Mouse (Mus musculus) heart, embryonic 16.5 days (tissue): Measurements from ENCODE around the gene Kctd20. TPM values are rescaled to one million over a fixed set of nuclear protein-coding genes. Genes with fewer than 3 reads are reported as not detected.

Source experiments
- ATAC-seq: fragments of 200-750 bp; cut with Nextera tagmentation; replicated peaks from 2 replicates; pipeline ENCODE4 v1.8.0; 2017; ENCODE audit warnings: moderate number of reproducible peaks; ENCODE audit not compliant: insufficient read depth, low FRiP score; ENCODE audit errors: extremely low read depth
- H3K27ac ChIP-seq: fragments of 300-500 bp; sonication (generic); 2 replicates; pipeline ENCODE4 v1.5.1; 2014; ENCODE audit warnings: mild to moderate bottlenecking, low read length, control low read depth, moderate library complexity
- H3K27me3 ChIP-seq: fragments of 300-500 bp; sonication (generic); 2 replicates; pipeline ENCODE4 v1.6.1; 2014; ENCODE audit warnings: low read length, mixed read lengths; ENCODE audit not compliant: control insufficient read depth, insufficient read depth
- H3K36me3 ChIP-seq: fragments of 300-500 bp; sonication (generic); 2 replicates; pipeline ENCODE4 v1.6.1; 2014; ENCODE audit not compliant: control insufficient read depth, insufficient read depth
- H3K4me1 ChIP-seq: fragments of 300-500 bp; sonication (generic); 2 replicates; pipeline ENCODE4 v1.6.1; 2014; ENCODE audit warnings: low read length, mixed read lengths; ENCODE audit not compliant: control insufficient read depth, insufficient read depth
- H3K4me2 ChIP-seq: fragments of 300-500 bp; sonication (generic); 2 replicates; pipeline ENCODE4 v1.6.1; 2014; ENCODE audit warnings: low read depth, mild to moderate bottlenecking, control low read depth, low read length
- H3K4me3 ChIP-seq: fragments of 300-500 bp; sonication (generic); 2 replicates; pipeline ENCODE4 v1.5.1; 2014; ENCODE audit warnings: mild to moderate bottlenecking, control low read depth, low read length
- H3K9ac ChIP-seq: fragments of 300-500 bp; sonication (generic); 2 replicates; pipeline ENCODE4 v1.6.1; 2014; ENCODE audit warnings: low read length, control low read depth
- H3K9me3 ChIP-seq: fragments of 300-500 bp; sonication (generic); replicated peaks from 2 replicates; pipeline ENCODE4 v1.6.1; 2016; ENCODE audit warnings: low read length; ENCODE audit not compliant: control insufficient read depth
- WGBS: fragments of 180-500 bp; shearing (Covaris S2); extraction: QIAGEN DNeasy Blood & Tissue Kit; methylation state at CpG from one replicate; pipeline ENCODE4 v1.1.7; 2014; 5-methylcytosine and 5-hydroxymethylcytosine counted together
- polyA plus RNA-seq: library from polyadenylated mRNA; unstranded; fragments of >200 nt; fragmentation: Nextera tagmentation; extraction: Ambion mirVana; gene quantifications from 2 replicates; pipeline ENCODE4 v1.2.1, GENCODE M21; 2015

Kctd20 gene
- polyA plus RNA-seq, 1 experiment from 2014 or later: 56.8 TPM

DNA sequence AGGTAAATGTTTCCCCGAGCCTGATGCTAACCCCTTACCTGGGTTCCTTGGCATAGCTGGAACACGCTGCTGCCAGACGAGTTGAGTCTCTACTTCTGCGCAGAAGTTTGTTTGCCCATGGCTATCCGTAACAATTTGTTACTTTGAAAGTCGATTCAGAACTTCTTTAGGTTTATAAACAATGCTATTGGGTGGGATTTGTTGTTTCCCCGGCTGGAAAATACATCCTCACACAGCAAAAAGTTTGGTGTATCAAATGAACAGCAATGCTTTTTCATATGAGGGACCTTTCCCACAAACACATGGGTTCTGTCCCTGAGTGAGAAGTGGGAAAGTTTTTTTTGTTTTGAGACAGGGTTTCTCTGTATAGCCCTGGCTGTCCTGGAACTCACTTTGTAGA is 8.0 kb upstream of the Kctd20 start, which contains the start of gene Pxt1:
Gene Pxt1 (minus strand): TSS at position 101 of the 400 bp plus-strand sequence.
- H3K4me3 ChIP-seq: no peak within 1 kb of the TSS
- no peaks in the 10 kb centered on the region for H3K27me3 ChIP-seq
- no peak within 1 kb of the TSS for H3K4me2 ChIP-seq
- H3K9me3 ChIP-seq: peaks cover 7% of the 10 kb centered on the region
- no peak for ATAC-seq
- H3K4me1 ChIP-seq: no peaks in the 10 kb centered on the region
- H3K9ac ChIP-seq: no peak within 1 kb of the TSS
- 81% methylated on average over 7 of the region's 7 CpGs for WGBS
- no peaks in the 10 kb centered on the region for H3K36me3 ChIP-seq
- H3K27ac ChIP-seq: no peak within 1 kb of the TSS

DNA sequence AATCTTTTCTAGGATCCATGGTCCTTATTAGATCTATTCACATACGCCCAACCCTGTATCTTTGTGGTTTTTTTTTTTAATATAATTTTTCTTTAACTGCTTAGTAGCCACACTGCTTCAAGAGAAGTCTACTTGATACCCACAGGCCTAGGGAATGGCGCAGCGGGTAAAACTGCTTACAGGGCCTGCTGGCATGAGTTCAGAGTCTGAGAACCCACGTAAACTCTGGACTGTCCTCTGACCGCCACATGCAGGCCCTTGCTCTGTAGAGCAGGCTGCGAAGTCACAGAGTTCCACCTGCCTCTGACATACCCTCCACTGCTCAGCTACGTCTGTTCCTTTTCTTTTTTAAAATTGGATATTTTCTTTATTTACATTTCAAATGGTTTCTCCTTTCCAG is 7.3 kb upstream of the Kctd20 start:
- Histone ChIP-seq H3K27ac (no peak overlapping the region), H3K27me3 (no peaks in the 10 kb centered on the region), H3K4me1 (no peaks in the 10 kb centered on the region), H3K9ac (no peak overlapping the region), H3K4me2 (no peak overlapping the region), H3K9me3 (peaks cover 7% of the 10 kb centered on the region), H3K36me3 (no peaks in the 10 kb centered on the region), H3K4me3 (no peak overlapping the region)
- WGBS: 83% methylated on average over 7 of the region's 7 CpGs
- no peak for ATAC-seq

DNA sequence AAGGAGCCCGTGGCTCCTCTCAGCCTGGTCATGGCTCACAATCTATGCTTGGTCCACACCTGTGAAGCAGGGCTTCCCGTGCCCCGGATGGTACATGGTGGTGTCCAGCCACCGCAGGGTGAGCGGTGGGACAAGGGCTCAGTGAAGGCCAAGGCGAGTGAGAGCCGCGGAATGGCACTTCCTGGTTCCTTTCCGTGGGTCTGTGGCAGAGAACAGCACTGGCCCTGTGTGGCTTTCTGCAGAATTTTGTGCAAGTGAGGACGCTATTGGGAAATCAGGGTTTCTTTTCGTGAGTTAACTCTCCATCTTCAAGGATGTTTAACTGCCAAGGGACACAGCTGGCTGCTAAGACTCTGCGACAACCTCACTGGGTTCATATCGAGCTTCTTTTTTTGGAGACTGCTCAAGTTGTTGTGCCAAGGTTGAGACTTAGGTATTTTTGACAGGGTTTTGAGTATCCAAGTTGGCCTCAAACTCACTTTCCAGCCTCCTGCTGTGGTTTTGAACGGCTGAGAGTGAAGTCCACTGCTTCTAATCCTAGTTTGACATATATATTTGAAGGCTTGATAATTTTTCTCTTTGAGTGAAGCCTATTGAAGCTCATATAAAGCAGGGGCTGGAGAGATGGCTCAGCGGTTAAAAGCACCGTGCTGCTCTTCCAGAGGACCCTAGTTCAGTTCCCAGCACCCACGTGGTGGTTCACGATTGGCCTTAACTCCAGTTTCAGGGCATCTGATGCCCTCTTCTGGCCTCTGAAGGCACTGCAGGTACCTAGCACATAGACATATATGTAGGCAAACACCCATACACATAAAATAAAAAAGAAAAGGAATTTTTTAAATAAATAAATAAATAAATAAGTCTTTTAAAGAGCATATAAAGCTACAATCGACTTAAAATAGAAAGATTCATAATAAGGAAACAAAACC is 4.5 kb upstream of the Kctd20 start:
- WGBS: 89% methylated on average over 19 of the region's 19 CpGs

DNA sequence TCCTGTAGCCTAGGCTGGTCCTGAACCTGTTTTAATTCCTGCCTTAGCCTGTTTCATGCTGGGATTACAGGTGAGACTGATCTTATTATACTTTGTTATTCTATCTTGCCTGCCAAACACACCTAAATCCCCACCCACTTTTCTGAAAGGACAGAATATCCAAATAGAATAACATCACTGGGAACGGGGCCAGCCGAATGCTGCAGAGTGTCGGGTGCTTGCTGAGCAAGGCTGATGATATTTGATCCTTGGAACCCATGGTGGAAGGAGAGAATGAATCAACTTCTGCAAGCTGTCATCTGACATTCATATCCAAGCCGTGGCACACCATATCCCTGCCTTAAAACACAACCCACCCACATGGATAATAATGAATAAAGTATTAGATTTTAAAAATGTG is 3.1 kb upstream of the Kctd20 start:
- Histone ChIP-seq H3K4me1 (peaks cover 2% of the 10 kb centered on the region), H3K4me2 (no peak overlapping the region), H3K4me3 (no peak overlapping the region), H3K36me3 (no peaks in the 10 kb centered on the region), H3K9ac (no peak overlapping the region), H3K9me3 (peaks cover 7% of the 10 kb centered on the region), H3K27ac (no peak overlapping the region), H3K27me3 (no peaks in the 10 kb centered on the region)
- no peak for ATAC-seq
- WGBS: 49% methylated on average over 4 of the region's 4 CpGs

More for the DNA sequence above, 4.5 kb upstream of the Kctd20 start:
- ATAC-seq: no peak
- no peak overlapping the region for H3K4me3 ChIP-seq
- no peaks in the 10 kb centered on the region for H3K4me1 ChIP-seq
- no peak overlapping the region for H3K27ac ChIP-seq
- H3K36me3 ChIP-seq: no peaks in the 10 kb centered on the region
- no peaks in the 10 kb centered on the region for H3K27me3 ChIP-seq
- H3K9ac ChIP-seq: no peak overlapping the region
- H3K9me3 ChIP-seq: peaks cover 7% of the 10 kb centered on the region
- H3K4me2 ChIP-seq: no peak overlapping the region

DNA sequence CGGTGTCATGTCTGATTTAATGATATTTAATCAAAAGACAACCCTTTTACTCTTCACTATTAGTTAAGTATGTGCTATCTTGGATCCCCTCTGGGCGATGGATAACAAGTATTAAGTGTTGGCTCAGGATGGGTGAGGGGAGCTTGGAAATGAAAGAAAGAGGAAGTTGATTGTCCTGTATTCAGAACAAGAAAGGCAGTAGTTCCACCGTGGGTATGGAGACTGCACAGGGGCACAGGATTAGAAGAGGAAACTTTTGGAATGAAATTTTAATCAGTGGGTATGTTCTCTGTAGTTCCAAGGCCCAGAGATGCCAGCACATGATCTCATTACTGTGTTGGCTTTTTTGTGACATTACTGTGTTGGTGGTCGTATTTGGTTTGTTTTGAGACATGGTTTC is 999 bp upstream of the Kctd20 start:
- no peak for ATAC-seq
- Histone ChIP-seq H3K4me3 (no peak overlapping the region), H3K9ac (no peak overlapping the region), H3K9me3 (peaks cover 7% of the 10 kb centered on the region), H3K36me3 (no peaks in the 10 kb centered on the region), H3K27me3 (no peaks in the 10 kb centered on the region), H3K4me1 (peaks cover 10% of the 10 kb centered on the region), H3K4me2 (no peak overlapping the region), H3K27ac (no peak overlapping the region)
- 62% methylated on average over 4 of the region's 4 CpGs for WGBS

DNA sequence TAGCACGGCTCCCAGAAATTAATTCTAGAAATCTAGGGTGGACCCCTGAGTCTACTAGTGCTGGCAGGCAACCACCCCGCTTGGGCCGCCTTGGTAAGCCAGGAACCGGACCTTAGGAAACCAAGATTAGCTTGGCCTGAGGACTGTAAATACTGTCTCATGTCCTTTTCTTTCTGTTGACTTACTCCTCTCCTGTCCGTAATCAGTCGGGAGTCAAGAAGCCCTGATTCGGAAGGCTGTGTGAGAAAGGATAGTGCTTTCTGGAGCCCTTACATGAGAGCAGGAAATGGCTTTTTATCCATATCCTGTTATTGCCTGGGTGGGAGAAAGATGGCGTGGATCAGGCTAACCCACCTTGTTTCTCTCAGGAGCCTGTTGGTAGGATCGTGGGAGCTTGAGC is 1.5 kb downstream of the Kctd20 start:
- ATAC-seq: no peak
- 6% methylated on average over 9 of the region's 9 CpGs for whole genome bisulfite sequencing
- Histone ChIP-seq H3K9me3 (no peaks in the 10 kb centered on the region), H3K4me1 (peaks cover 10% of the 10 kb centered on the region), H3K27me3 (no peaks in the 10 kb centered on the region), H3K9ac (peak overlapping the region; percentile 92), H3K36me3 (no peaks in the 10 kb centered on the region), H3K4me2 (peak overlapping the region; percentile 81), H3K27ac (peak overlapping the region; percentile 94), H3K4me3 (peak overlapping the region; percentile 81)

DNA sequence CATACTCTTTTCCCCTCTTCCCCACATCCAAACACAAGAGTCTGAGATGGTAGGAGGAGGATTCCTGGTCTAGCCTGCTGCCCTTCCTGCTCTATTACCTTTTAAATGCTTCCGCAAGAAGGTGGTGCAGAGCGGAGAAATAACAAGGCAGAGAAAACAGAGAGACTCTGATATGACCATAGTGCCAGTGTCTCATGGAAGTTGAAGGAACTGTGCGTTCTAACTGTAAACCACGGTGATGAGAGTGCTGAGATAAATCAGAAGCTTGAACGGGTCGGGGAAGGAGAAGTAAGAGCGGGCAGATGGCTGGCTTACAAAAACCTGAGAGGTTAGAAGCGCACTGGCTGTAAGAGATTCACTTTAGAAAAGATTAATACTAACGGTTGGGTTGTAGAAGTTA is 2.7 kb downstream of the Kctd20 start:
- peak overlapping the region; percentile 81 for H3K4me2 ChIP-seq
- 94% methylated on average over 9 of the region's 9 CpGs for WGBS

DNA sequence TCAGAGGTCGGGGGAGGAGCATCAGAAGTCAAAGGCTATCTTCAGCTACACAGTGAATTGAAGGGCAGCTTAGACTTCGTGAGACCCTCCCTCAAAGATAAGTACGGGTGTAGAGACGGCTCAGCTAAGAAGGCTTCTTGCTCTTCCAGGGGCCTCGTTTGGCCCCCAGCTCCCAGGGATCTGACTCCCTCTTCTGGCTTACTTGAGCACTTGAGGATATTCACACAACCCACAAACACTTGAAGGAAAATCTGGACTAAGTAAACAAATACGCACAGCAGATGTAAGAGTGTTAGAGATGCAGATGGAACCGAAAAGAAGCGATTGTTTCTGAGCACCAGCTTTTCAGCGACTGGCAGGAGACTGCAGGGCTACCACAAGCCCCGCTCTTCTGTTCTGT is 8.8 kb downstream of the Kctd20 start:
- 52% methylated on average over 10 of the region's 10 CpGs for WGBS
- no peak for ATAC-seq
- H3K9me3 ChIP-seq: no peaks in the 10 kb centered on the region
- no peaks in the 10 kb centered on the region for H3K4me1 ChIP-seq
- H3K27me3 ChIP-seq: no peaks in the 10 kb centered on the region
- H3K4me2 ChIP-seq: no peak overlapping the region
- no peak overlapping the region for H3K4me3 ChIP-seq
- H3K36me3 ChIP-seq: peaks cover 34% of the 10 kb centered on the region
- no peak overlapping the region for H3K9ac ChIP-seq
- H3K27ac ChIP-seq: no peak overlapping the region

More for the DNA sequence above, 2.7 kb downstream of the Kctd20 start:
- Histone ChIP-seq H3K9ac (peak overlapping the region; percentile 92; the same call in 1 of the 2 replicates), H3K27ac (no peak overlapping the region), H3K4me1 (peaks cover 10% of the 10 kb centered on the region), H3K4me3 (no peak overlapping the region), H3K36me3 (no peaks in the 10 kb centered on the region), H3K9me3 (no peaks in the 10 kb centered on the region), H3K27me3 (no peaks in the 10 kb centered on the region)
- ATAC-seq: no peak

DNA sequence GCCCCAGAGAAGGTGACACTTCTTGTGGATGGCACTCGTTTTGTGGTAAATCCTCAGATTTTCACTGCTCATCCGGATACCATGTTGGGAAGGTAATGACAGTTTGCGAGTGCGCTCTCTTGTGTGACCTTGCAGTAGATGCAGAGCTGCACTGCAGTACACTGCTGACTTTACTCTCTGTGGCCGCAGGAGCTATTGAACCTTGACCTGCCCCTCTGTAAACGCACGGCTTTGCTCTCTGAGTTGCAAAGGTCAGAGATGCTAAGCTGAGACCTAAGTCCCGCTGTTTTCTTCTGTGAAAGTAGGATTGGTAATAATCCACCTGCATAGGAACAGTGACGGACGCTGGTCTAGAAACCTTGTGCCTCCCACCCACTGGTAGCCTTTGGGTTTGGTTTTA is 9.8 kb downstream of the Kctd20 start:
- WGBS: 90% methylated on average over 10 of the region's 10 CpGs
- H3K27me3 ChIP-seq: no peaks in the 10 kb centered on the region
- H3K36me3 ChIP-seq: peaks cover 43% of the 10 kb centered on the region
- no peak overlapping the region for H3K4me2 ChIP-seq
- no peaks in the 10 kb centered on the region for H3K9me3 ChIP-seq
- H3K4me3 ChIP-seq: no peak overlapping the region
- no peak overlapping the region for H3K27ac ChIP-seq
- H3K4me1 ChIP-seq: no peaks in the 10 kb centered on the region
- no peak for ATAC-seq
- H3K9ac ChIP-seq: no peak overlapping the region
